Mouse (Mus musculus) thymus, postnatal 0 days (tissue): ENCODE data around the gene Clpp. TPM values are rescaled to one million over a fixed set of nuclear protein-coding genes. Genes with fewer than 3 reads are reported as not detected.

Experiments
- DNase-seq: peaks from one replicate; pipeline ENCODE4 v3.0.0-alpha.2; 2015; ENCODE audit warnings: low spot score
- polyA plus RNA-seq: library from polyadenylated mRNA; unstranded; fragments of >200 nt; fragmentation: Nextera tagmentation; extraction: Ambion mirVana; gene quantifications from 2 replicates; pipeline ENCODE4 v1.2.1, GENCODE M21; 2015

Clpp gene
- 111 and 113 TPM in 2 replicates for polyA plus RNA-seq

GRCm38 (mm10) chr17:56990115-56990746, at the start of gene Clpp:
TSS of gene Clpp (plus strand) at chr17:56990305.
- DNase-seq, result peak; percentile 97

GRCm38 (mm10) chr17:56950915-56951314, 39.2 kb upstream of the Clpp start:
- DNase-seq, result peak; percentile 71

GRCm38 (mm10) chr17:56952639-56953038, 37.5 kb upstream of the Clpp start:
- DNase-seq, result no peak

- no peak for DNase-seq
These were observed 35.2 kb upstream of the Clpp start for GRCm38 (mm10) chr17:56954871-56955270.

- peak; percentile 48 for DNase-seq
These were observed 32.2 kb upstream of the Clpp start for GRCm38 (mm10) chr17:56957763-56958429.

- no peak for DNase-seq
These were observed 31.4 kb upstream of the Clpp start for GRCm38 (mm10) chr17:56958667-56959066.

GRCm38 (mm10) chr17:56961880-56962279, 28.2 kb upstream of the Clpp start:
- no peak for DNase-seq

- no peak for DNase-seq
These were observed 27.3 kb upstream of the Clpp start for GRCm38 (mm10) chr17:56962642-56963405.

- DNase-seq, result no peak
These were observed 26.5 kb upstream of the Clpp start for GRCm38 (mm10) chr17:56963646-56964045.

- no peak for DNase-seq
These were observed 20.8 kb upstream of the Clpp start for GRCm38 (mm10) chr17:56969321-56969720.

- DNase-seq, result no peak
These were observed 20.0 kb upstream of the Clpp start for GRCm38 (mm10) chr17:56970081-56970480.

GRCm38 (mm10) chr17:56973956-56974707, 16.0 kb upstream of the Clpp start:
- no peak for DNase-seq

- no peak for DNase-seq
These were observed 15.3 kb upstream of the Clpp start for GRCm38 (mm10) chr17:56974708-56975240.

GRCm38 (mm10) chr17:56975391-56975790, 14.7 kb upstream of the Clpp start:
- DNase-seq, result no peak

- DNase-seq, result no peak
These were observed 13.3 kb upstream of the Clpp start for GRCm38 (mm10) chr17:56976531-56977390.

- no peak for DNase-seq
These were observed 10.6 kb upstream of the Clpp start for GRCm38 (mm10) chr17:56979524-56979923.

GRCm38 (mm10) chr17:56981049-56981448, 9.1 kb upstream of the Clpp start:
- DNase-seq, result no peak

GRCm38 (mm10) chr17:56982013-56982412, 8.1 kb upstream of the Clpp start, which contains the start of gene Acer1:
TSS of gene Acer1 (minus strand) at chr17:56982126.
- no peak for DNase-seq

- DNase-seq, result no peak
These were observed 5.2 kb upstream of the Clpp start for GRCm38 (mm10) chr17:56984886-56985285.

- DNase-seq, result no peak
These were observed 4.4 kb upstream of the Clpp start for GRCm38 (mm10) chr17:56985656-56986055.
